Mouse (Mus musculus): ENCODE data around the gene Pax6.

Gene Pax6

GRCm38 (mm10) chr2:105676080-105676908 lies 7.6 kb downstream of the Pax6 start:
- TF ChIP-seq GATA4 (IDR thresholded peaks at IDR 0.05; ENCODE audit: insufficient replicate concordance, low read length): no peak

GRCm38 (mm10) chr2:105676909-105677433 lies 8.3 kb downstream of the Pax6 start:
- TF ChIP-seq GATA4 (IDR thresholded peaks at IDR 0.05; ENCODE audit: insufficient replicate concordance, low read length): no peak

GRCm38 (mm10) chr2:105677434-105678105 lies 8.9 kb downstream of the Pax6 start:
- no peak for TF ChIP-seq GATA4 (IDR thresholded peaks at IDR 0.05; ENCODE audit: insufficient replicate concordance, low read length)

- TF ChIP-seq GATA4 (IDR thresholded peaks at IDR 0.05; ENCODE audit: insufficient replicate concordance, low read length): no peak
These were observed 9.6 kb downstream of the Pax6 start for GRCm38 (mm10) chr2:105678306-105678705.

- no peak for TF ChIP-seq GATA4 (IDR thresholded peaks at IDR 0.05; ENCODE audit: insufficient replicate concordance, low read length)
These were observed 10.2 kb downstream of the Pax6 start for GRCm38 (mm10) chr2:105678880-105679321.

- TF ChIP-seq GATA4 (IDR thresholded peaks at IDR 0.05; ENCODE audit: insufficient replicate concordance, low read length): no peak
These were observed 10.6 kb downstream of the Pax6 start for GRCm38 (mm10) chr2:105679331-105679730.

GRCm38 (mm10) chr2:105680146-105680998 lies 11.7 kb downstream of the Pax6 start:
- no peak for TF ChIP-seq GATA4 (IDR thresholded peaks at IDR 0.05; ENCODE audit: insufficient replicate concordance, low read length)

- no peak for TF ChIP-seq GATA4 (IDR thresholded peaks at IDR 0.05; ENCODE audit: insufficient replicate concordance, low read length)
These were observed 12.5 kb downstream of the Pax6 start for GRCm38 (mm10) chr2:105680999-105681710.

GRCm38 (mm10) chr2:105682011-105682501 lies 13.4 kb downstream of the Pax6 start:
- no peak for TF ChIP-seq GATA4 (IDR thresholded peaks at IDR 0.05; ENCODE audit: insufficient replicate concordance, low read length)

GRCm38 (mm10) chr2:105682634-105683351 lies 14.1 kb downstream of the Pax6 start:
- no peak for TF ChIP-seq GATA4 (IDR thresholded peaks at IDR 0.05; ENCODE audit: insufficient replicate concordance, low read length)

- TF ChIP-seq GATA4 (IDR thresholded peaks at IDR 0.05; ENCODE audit: insufficient replicate concordance, low read length): no peak
These were observed 15.2 kb downstream of the Pax6 start for GRCm38 (mm10) chr2:105683771-105684410.

GRCm38 (mm10) chr2:105684991-105685650 lies 16.4 kb downstream of the Pax6 start:
- TF ChIP-seq GATA4 (IDR thresholded peaks at IDR 0.05; ENCODE audit: insufficient replicate concordance, low read length): no peak

- no peak for TF ChIP-seq GATA4 (IDR thresholded peaks at IDR 0.05; ENCODE audit: insufficient replicate concordance, low read length)
These were observed 17.0 kb downstream of the Pax6 start for GRCm38 (mm10) chr2:105685651-105686050.
